Mouse (Mus musculus) lung, embryonic 14.5 days (tissue): ENCODE results near the gene Mcts2. TPM values are rescaled to one million over a fixed set of nuclear protein-coding genes. Genes with fewer than 3 reads are reported as not detected.

ENCODE experiments used
- ATAC-seq: fragments of 200-750 bp; cut with Nextera tagmentation; 2 replicates; pipeline ENCODE4 v1.8.0; 2017; ENCODE audit warnings: mild to moderate bottlenecking, moderate TSS enrichment, moderate library complexity; ENCODE audit not compliant: insufficient read depth
- DNase-seq: peaks from one replicate; pipeline ENCODE4 v3.0.0-alpha.2; 2015
- H3K27ac ChIP-seq: fragments of 300-500 bp; sonication (generic); 2 replicates; pipeline ENCODE4 v1.5.1; 2014; ENCODE audit warnings: low read depth, mild to moderate bottlenecking, moderate library complexity
- H3K27me3 ChIP-seq: fragments of 300-500 bp; sonication (generic); 2 replicates; pipeline ENCODE4 v1.6.1; 2014; ENCODE audit warnings: low read length, control low read depth; ENCODE audit not compliant: insufficient read depth
- H3K36me3 ChIP-seq: fragments of 300-500 bp; sonication (generic); 2 replicates; pipeline ENCODE4 v1.6.1; 2014; ENCODE audit warnings: control low read depth; ENCODE audit not compliant: insufficient read depth
- H3K4me1 ChIP-seq: fragments of 300-500 bp; sonication (generic); 2 replicates; pipeline ENCODE4 v1.6.1; 2014; ENCODE audit warnings: antibody characterized with exemption, control low read depth; ENCODE audit not compliant: insufficient read depth
- H3K4me2 ChIP-seq: fragments of 300-500 bp; sonication (generic); 2 replicates; pipeline ENCODE4 v1.6.1; 2014; ENCODE audit warnings: mild to moderate bottlenecking
- H3K4me3 ChIP-seq: fragments of 300-500 bp; sonication (generic); 2 replicates; pipeline ENCODE4 v1.5.1; 2014; ENCODE audit warnings: low read depth, low read length
- H3K9ac ChIP-seq: fragments of 300-500 bp; sonication (generic); 2 replicates; pipeline ENCODE4 v1.6.1; 2014
- H3K9me3 ChIP-seq: fragments of 300-500 bp; sonication (generic); 2 replicates; pipeline ENCODE4 v1.6.1; 2016; ENCODE audit warnings: low read depth, low read length, control low read depth
- CTCF ChIP-seq: IDR thresholded peaks from 2 replicates; pipeline ENCODE4 v1.5.1; 2016; ENCODE audit warnings: antibody characterized with exemption, low read depth
- WGBS: fragments of 180-500 bp; shearing (Covaris S2); extraction: QIAGEN DNeasy Blood & Tissue Kit; methylation state at CpG from one replicate; pipeline ENCODE4 v1.1.7; 2014; 5-methylcytosine and 5-hydroxymethylcytosine counted together
- polyA plus RNA-seq: library from polyadenylated mRNA; unstranded; fragments of >200 nt; fragmentation: Nextera tagmentation; extraction: Ambion mirVana; gene quantifications from 2 replicates; pipeline ENCODE4 v1.2.1, GENCODE M21; 2014

Gene Mcts2
- polyA plus RNA-seq, 1 experiment from 2014 or later = 28.5 TPM

DNA sequence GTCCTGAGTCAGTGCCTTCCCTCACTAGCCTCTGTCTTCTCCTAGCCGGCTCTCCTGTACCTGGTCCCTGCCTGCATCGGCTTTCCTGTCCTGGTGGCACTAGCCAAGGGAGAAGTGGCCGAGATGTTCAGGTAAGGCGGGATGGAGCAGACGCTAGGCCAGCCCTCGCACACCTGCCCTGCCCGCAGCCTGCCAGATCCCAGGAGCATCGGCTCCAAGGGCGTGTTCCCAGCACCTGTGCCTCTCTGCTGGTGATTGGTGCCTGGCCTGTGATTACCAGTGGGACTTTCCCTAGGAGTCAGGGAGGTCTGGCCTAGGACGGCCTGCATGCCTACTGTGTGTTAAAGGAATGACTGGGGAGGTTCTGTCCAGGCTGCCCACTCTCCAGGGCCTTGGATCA, 13.3 kb downstream of the Mcts2 start:
- ATAC-seq = no peak
- Histone ChIP-seq H3K4me1 (peaks cover 6% of the 10 kb centered on the region; the same call in 1 of the 2 replicates), H3K9ac (no peak overlapping the region), H3K36me3 (peaks cover 98% of the 10 kb centered on the region), H3K4me3 (no peak overlapping the region), H3K4me2 (no peak overlapping the region), H3K9me3 (no peaks in the 10 kb centered on the region), H3K27me3 (no peaks in the 10 kb centered on the region), H3K27ac (no peak overlapping the region)
- DNase-seq = no peak
- WGBS = 93% methylated on average over 10 of the region's 10 CpGs
- no peak for TF ChIP-seq CTCF

DNA sequence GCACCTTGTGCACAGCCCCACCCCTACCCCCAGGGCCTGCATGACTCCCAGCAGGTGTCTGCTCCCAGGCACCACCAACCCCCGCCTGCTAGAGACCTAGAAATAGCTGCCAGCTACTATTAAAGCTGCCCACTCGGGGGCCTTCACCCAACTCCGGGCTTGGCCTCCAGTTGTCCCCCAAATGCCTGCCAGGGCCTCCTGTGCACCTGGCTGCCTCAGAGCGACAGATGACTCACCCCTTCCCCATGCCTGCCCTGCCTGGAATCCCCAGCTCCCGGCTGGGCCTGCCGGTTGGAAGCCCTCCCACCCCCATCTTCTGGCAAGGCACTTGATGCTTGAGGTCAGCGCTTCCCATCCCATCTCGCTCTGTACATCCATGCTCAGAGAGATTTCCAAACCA, 13.9 kb downstream of the Mcts2 start:
- Histone ChIP-seq H3K9ac (no peak overlapping the region), H3K4me2 (no peak overlapping the region), H3K4me1 (0 out of 2 replicates have a peak, but pooled peaks cover 6% of the 10 kb centered on the region), H3K36me3 (peaks cover 98% of the 10 kb centered on the region), H3K4me3 (no peak overlapping the region), H3K27me3 (no peaks in the 10 kb centered on the region), H3K27ac (no peak overlapping the region), H3K9me3 (no peaks in the 10 kb centered on the region)
- no peak for TF ChIP-seq CTCF
- 93% methylated on average over 8 of the region's 8 CpGs for WGBS
- no peak for ATAC-seq
- no peak for DNase-seq

DNA sequence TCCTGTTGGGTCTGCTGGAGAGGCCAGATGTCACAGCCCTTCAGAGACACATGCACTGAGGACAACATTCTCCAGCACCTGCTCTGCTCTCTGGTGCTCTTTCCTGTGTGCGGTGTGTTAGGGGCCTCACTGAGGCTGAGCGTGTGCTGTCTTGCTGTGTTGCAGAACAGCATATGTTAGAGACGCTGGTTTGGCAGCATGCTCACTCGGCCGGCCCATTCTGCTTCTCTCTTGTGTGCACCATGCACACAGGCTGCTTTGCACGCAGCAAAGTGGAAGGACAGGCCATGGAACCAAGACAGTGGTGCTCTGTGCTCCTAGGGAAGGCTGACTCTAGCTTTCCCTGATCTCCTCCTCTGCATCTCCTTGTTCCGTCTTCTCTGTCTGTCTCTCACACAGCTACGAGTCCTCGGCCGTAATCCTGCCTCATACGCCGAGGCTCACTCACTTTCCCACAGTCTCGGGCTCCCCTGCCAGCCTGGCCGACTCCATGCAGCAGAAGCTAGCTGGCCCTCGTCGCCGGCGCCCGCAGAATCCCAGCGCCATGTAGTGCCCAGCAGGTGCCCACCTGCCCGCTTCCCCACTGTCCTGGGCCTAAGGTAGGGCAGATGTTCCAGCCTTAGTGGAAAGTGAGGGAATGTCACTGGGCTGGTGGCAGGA, 16.9 kb downstream of the Mcts2 start:
- Histone ChIP-seq H3K4me1 (peaks cover 19% of the 10 kb centered on the region), H3K27me3 (no peaks in the 10 kb centered on the region), H3K4me2 (no peak overlapping the region), H3K4me3 (no peak overlapping the region), H3K36me3 (peaks cover 77% of the 10 kb centered on the region), H3K9ac (no peak overlapping the region), H3K9me3 (no peaks in the 10 kb centered on the region), H3K27ac (no peak overlapping the region)
- ATAC-seq = no peak
- 87% methylated on average over 21 of the region's 21 CpGs for WGBS
- no peak for DNase-seq
- no peak for TF ChIP-seq CTCF

DNA sequence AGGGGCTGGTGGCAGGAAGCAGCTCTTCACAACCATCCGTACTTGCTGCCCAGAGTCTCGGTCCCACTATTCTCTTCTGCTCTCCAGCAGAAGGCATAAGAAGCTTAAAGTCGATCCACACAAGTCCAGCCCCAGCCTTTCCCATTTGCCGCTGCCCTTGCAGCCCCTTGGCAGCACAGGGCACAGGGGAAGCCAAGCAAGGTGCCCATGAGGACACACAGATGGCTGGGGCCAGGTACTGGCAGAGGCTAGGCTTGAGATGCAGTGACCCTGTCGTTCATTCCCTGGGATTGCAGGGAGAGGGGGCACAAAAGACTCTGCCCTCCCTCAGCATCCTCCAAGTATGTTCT, 17.4 kb downstream of the Mcts2 start:
- no peaks in the 10 kb centered on the region for H3K27me3 ChIP-seq
- ATAC-seq (no peak), DNase-seq (no peak)
- no peaks in the 10 kb centered on the region for H3K9me3 ChIP-seq
- H3K4me2 ChIP-seq = no peak overlapping the region
- WGBS = 84% methylated on average over 5 of the region's 5 CpGs
- no peak overlapping the region for H3K4me3 ChIP-seq
- H3K9ac ChIP-seq = no peak overlapping the region
- H3K36me3 ChIP-seq = peaks cover 72% of the 10 kb centered on the region
- H3K4me1 ChIP-seq = peaks cover 19% of the 10 kb centered on the region
- TF ChIP-seq CTCF = no peak
- H3K27ac ChIP-seq = no peak overlapping the region

DNA sequence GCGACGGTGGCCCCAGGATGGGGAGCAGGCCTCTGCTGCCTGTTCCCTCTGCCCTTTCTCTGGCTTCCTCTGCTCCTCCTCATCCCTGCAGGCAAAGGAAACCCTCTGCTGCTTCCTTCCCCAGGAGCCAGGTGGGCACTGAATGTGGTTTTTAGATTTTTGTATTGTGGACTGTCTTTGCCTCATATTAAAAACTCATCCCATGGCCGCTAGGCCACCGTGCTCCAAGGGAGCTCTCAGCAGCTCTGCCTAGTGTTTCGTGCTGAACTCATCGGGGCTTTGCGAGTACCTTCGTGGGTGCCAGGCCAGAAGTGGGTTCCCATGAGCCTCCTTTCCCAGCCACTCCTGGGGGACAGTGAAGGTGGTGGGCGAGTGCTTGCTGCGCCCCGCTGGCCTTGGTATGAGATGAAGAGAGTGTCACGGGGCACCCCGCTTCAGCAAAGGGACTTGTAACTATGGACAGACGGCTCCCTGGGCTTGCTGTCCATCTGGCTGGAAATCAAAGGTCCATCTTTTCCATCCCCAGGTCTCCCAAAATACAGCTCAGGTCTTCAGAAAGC, 18.1 kb downstream of the Mcts2 start:
- H3K9ac ChIP-seq = no peak overlapping the region
- WGBS = 84% methylated on average over 14 of the region's 14 CpGs
- no peak for ATAC-seq

DNA sequence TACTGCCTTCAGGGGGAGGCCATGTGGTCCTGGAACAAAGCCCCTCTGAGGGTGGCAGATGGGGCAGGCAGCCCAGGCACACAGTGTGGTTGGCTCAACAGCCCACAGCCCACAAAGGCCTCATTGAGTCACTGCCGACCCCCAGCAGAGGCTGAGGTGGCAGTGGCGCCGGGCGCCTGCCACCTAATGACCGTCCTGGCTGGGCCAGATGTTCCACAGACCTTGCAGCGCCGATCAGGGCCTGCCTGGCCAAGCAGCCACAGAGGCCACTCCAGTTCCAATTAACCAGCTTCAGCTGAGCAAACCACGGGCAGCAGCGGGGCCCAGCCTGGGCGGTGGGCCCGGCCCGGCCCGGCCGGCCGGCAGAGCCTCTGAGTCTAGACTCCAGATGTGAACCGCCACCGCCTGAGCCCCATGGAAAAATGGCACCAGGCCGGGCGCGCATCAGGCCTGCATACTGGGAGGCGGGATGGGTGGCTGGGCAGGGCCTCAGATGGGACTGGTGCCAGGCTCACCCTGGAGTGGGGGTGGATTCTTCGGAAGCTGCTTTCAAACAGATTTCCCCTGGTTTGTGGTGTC, 19.2 kb downstream of the Mcts2 start:
- Histone ChIP-seq H3K27me3 (no peaks in the 10 kb centered on the region), H3K36me3 (peaks cover 53% of the 10 kb centered on the region), H3K27ac (peak overlapping the region; percentile 94), H3K4me2 (no peak overlapping the region), H3K9ac (peak overlapping the region; percentile 7; the same call in 1 of the 2 replicates), H3K4me1 (peaks cover 19% of the 10 kb centered on the region), H3K4me3 (no peak overlapping the region), H3K9me3 (no peaks in the 10 kb centered on the region)
- WGBS = 64% methylated on average over 22 of the region's 22 CpGs
- ATAC-seq (peak; percentile 36), DNase-seq (peak; percentile 80)
- TF ChIP-seq CTCF = no peak

More for the DNA sequence above, 18.1 kb downstream of the Mcts2 start:
- H3K9me3 ChIP-seq = no peaks in the 10 kb centered on the region
- no peak overlapping the region for H3K4me2 ChIP-seq
- peaks cover 19% of the 10 kb centered on the region for H3K4me1 ChIP-seq
- H3K36me3 ChIP-seq = peaks cover 65% of the 10 kb centered on the region
- no peak overlapping the region for H3K4me3 ChIP-seq
- H3K27ac ChIP-seq = no peak overlapping the region
- no peak for DNase-seq
- no peak for TF ChIP-seq CTCF
- no peaks in the 10 kb centered on the region for H3K27me3 ChIP-seq

DNA sequence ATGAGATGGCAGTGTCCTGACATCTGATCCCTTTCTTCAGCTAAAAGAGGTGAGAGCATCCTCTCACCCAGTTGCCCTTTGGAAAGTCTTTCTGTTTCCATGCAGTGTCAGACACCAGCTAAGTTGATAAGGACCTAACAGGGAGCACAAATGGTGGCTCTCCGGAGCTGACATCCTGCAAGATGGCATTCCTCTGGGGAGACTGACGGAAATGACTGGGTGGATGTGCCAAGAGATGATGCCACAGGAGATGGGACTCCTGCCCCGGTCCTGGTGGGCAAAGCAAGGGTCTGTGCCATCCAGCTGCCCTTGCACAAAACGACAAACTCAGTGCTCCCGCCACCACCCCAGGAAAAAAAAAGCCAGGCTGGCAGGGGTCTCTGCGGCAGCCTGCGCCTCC, 20.4 kb downstream of the Mcts2 start:
- ATAC-seq = peak; percentile 18
- H3K4me3 ChIP-seq = peak overlapping the region; percentile 40

More for the DNA sequence above, 20.4 kb downstream of the Mcts2 start:
- no peak for TF ChIP-seq CTCF
- Histone ChIP-seq H3K9ac (peak overlapping the region; percentile 61), H3K4me2 (peak overlapping the region; percentile 75), H3K4me1 (peaks cover 19% of the 10 kb centered on the region), H3K27ac (peak overlapping the region; percentile 94), H3K27me3 (no peaks in the 10 kb centered on the region), H3K36me3 (peaks cover 42% of the 10 kb centered on the region), H3K9me3 (no peaks in the 10 kb centered on the region)
- 14% methylated on average over 7 of the region's 7 CpGs for WGBS
- no peak for DNase-seq
